Mouse (Mus musculus) neural tube, embryonic 11.5 days (tissue): ENCODE measurements at regions not wholly inside any gene's neighbourhood (a gene's known extent, or its start where the extent isn't known, plus 50 kb on each side); places are given as distances from the start of the nearest gene placed in this dataset.
A peak's percentile ranks its signal among the peaks of the same experiment; 100 is the strongest.

Experiments used
- ATAC-seq: fragments of 200-750 bp; cut with Nextera tagmentation; 2 replicates; pipeline ENCODE4 v1.8.0; 2017; ENCODE audit warnings: moderate number of reproducible peaks, mild to moderate bottlenecking, moderate TSS enrichment, moderate library complexity; ENCODE audit not compliant: insufficient read depth, low FRiP score, low TSS enrichment
- DNase-seq: peaks from one replicate; pipeline ENCODE4 v3.0.0-alpha.2; 2015; ENCODE audit warnings: low spot score
- H3K27ac ChIP-seq: fragments of 300-500 bp; sonication (generic); 2 replicates; pipeline ENCODE4 v1.5.1; 2014; ENCODE audit warnings: low read depth, mild to moderate bottlenecking, low read length
- H3K27me3 ChIP-seq: fragments of 300-500 bp; sonication (generic); 2 replicates; pipeline ENCODE4 v1.6.1; 2014; ENCODE audit warnings: mild to moderate bottlenecking, low read length, mixed read lengths; ENCODE audit not compliant: control insufficient read depth, insufficient read depth
- H3K36me3 ChIP-seq: fragments of 300-500 bp; sonication (generic); 2 replicates; pipeline ENCODE4 v1.6.1; 2014; ENCODE audit warnings: mild to moderate bottlenecking, low read length, moderate library complexity, mixed read lengths; ENCODE audit not compliant: control insufficient read depth, insufficient read depth
- H3K4me1 ChIP-seq: fragments of 300-500 bp; sonication (generic); 2 replicates; pipeline ENCODE4 v1.6.1; 2014; ENCODE audit warnings: low read length, mixed read lengths; ENCODE audit not compliant: control insufficient read depth, insufficient read depth
- H3K4me2 ChIP-seq: fragments of 300-500 bp; sonication (generic); 2 replicates; pipeline ENCODE4 v1.6.1; 2014; ENCODE audit warnings: low read depth, mild to moderate bottlenecking, moderate library complexity
- H3K4me3 ChIP-seq: fragments of 300-500 bp; sonication (generic); 2 replicates; pipeline ENCODE4 v1.5.1; 2014; ENCODE audit warnings: low read depth, low read length
- H3K9ac ChIP-seq: fragments of 300-500 bp; sonication (generic); 2 replicates; pipeline ENCODE4 v1.6.1; 2014; ENCODE audit warnings: mild to moderate bottlenecking, low read length
- H3K9me3 ChIP-seq: fragments of 300-500 bp; sonication (generic); 2 replicates; pipeline ENCODE4 v1.6.1; 2016; ENCODE audit warnings: low read length; ENCODE audit not compliant: control insufficient read depth
- WGBS: fragments of 180-500 bp; shearing (Covaris S2); extraction: QIAGEN DNeasy Blood & Tissue Kit; methylation state at CpG from one replicate; pipeline ENCODE4 v1.1.7; 2014; 5-methylcytosine and 5-hydroxymethylcytosine counted together

DNA sequence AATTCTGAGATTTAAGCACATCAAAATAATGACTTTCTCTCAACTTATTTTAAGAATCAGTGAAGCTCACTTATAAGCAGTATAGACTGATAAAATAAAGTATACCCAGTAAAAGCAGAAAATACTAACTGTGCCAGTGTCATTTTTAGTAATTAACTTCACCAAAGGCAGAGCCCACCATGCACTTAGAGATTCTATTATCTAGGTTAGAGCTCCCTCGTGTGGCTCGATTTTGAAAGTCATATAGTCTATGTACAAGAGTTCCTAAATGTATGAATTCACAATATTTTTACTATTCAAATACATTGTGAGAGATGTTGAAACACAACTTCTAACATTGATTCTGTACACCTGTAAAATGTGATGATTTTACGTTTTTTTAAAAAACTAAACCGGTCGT lies 589.3 kb downstream of the Kcnj3 start:
- H3K9me3 ChIP-seq = no peaks in the 10 kb centered on the region
- H3K4me3 ChIP-seq = no peak overlapping the region
- H3K27me3 ChIP-seq = no peaks in the 10 kb centered on the region
- no peaks in the 10 kb centered on the region for H3K36me3 ChIP-seq
- H3K27ac ChIP-seq = no peak overlapping the region
- peak; percentile 44 for DNase-seq
- no peak overlapping the region for H3K9ac ChIP-seq
- no peaks in the 10 kb centered on the region for H3K4me1 ChIP-seq
- 7% methylated on average over 5 of the region's 5 CpGs for WGBS
- ATAC-seq = peak; percentile 77; the same call in 1 of the 2 replicates
- no peak overlapping the region for H3K4me2 ChIP-seq

DNA sequence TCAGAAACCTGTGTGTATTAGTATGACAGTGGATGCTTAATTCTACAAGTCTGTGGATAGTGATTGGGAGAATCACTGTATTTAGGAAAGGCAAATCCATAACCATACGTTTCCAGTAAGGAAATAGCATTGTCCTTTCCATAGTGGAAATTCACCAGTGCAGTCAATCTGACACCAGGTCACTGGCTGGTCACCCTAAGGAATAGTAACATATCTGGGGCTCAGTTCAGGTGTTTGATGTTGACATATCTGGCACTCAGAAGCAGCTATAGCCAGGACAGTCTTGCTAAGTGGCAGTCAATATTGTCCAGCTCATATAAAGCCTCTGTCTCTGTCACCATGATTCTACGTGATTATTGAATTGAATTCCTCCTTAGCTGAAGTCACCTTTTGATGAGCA lies 593.2 kb downstream of the Kcnj3 start:
- H3K9me3 ChIP-seq = no peaks in the 10 kb centered on the region
- ATAC-seq (no peak), DNase-seq (no peak)
- H3K4me3 ChIP-seq = no peak overlapping the region
- H3K36me3 ChIP-seq = no peaks in the 10 kb centered on the region
- H3K4me2 ChIP-seq = no peak overlapping the region
- no peak overlapping the region for H3K9ac ChIP-seq
- WGBS = 84% methylated on average over 2 of the region's 2 CpGs
- H3K27me3 ChIP-seq = no peaks in the 10 kb centered on the region
- H3K4me1 ChIP-seq = no peaks in the 10 kb centered on the region
- H3K27ac ChIP-seq = no peak overlapping the region
